Mouse (Mus musculus): ENCODE measurements around the gene Clk4. TPM values are rescaled to one million over a fixed set of nuclear protein-coding genes. Genes with fewer than 3 reads are reported as not detected.

Clk4 gene
- polyA plus RNA-seq, 1 experiment from 2014 or later = 45.8 TPM

DNA sequence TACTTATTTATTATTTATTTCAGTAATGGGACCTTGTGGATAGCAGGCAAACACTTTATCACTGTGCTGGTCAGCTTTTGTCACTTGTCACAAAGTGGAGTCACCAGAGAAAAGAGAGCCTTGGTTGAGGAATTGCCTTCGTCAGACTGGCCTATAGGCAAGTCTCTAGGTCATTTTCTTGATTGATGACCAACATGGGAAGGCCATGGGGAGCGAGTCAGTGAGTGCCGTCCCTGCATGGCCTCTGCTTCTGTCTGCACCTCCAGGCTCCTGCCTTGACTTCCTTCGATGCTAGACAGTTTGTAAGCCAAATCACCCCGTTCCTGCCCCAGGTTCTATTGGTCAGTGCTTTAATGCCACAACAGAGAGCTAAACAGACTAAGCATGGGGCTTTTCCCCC lies 40.9 kb downstream of the Clk4 start:
- Histone ChIP-seq H3K9me3 (ENCODE audit: low read length) (no peaks in the 10 kb centered on the region), H3K4me2 (ENCODE audit: low read depth, low read length) (no peak overlapping the region), H3K36me3 (replicated peaks; ENCODE audit: insufficient read depth, low read length) (no peaks in the 10 kb centered on the region), H3K4me3 (ENCODE audit: low read depth, low read length) (no peak overlapping the region), H3K27ac (ENCODE audit: low read depth) (no peak overlapping the region), H3K4me1 (ENCODE audit: insufficient read depth) (no peaks in the 10 kb centered on the region), H3K9ac (replicated peaks) (no peak overlapping the region), H3K27me3 (ENCODE audit: insufficient read depth, low read length) (no peaks in the 10 kb centered on the region)
- ATAC-seq (no peak), DNase-seq (no peak)
- WGBS (ENCODE audit: insufficient replicate concordance) = 77% methylated on average over 5 of the region's 5 CpGs
- TF ChIP-seq EP300 (IDR thresholded peaks at IDR 0.05; ENCODE audit: low read depth) (no peak), CTCF (IDR thresholded peaks at IDR 0.05; ENCODE audit: low read depth) (no peak)

DNA sequence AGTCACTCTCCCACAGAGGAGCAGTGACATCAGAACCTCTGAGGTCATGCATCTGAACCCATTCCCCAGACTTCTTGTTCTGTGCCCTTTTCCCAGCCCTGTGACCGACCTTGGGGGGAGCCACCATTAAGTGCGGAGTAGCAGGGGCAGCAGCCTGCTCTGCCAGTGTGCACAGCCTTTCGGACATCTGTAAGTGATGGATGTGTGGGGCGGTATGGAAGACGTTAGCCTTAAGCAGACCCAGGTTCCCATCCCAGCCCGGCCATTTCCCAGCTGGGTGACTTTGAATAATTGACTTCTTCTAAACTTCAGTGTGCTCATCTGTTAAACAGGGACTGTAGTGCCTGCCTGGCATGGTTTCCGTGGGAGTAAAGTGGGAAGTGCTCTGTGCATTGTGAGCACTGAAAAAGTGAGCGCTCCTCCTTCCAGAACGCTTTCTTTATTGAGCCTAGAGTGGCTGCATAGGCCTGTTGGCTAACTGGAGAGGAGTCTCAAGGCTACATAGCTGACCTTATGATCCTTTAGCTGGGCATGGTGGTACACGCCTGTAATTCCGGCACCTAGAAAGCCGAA lies 42.5 kb downstream of the Clk4 start:
- Histone ChIP-seq H3K9ac (replicated peaks) (no peak overlapping the region), H3K9me3 (ENCODE audit: low read length) (no peaks in the 10 kb centered on the region), H3K27me3 (ENCODE audit: insufficient read depth, low read length) (no peaks in the 10 kb centered on the region), H3K4me2 (ENCODE audit: low read depth, low read length) (no peak overlapping the region), H3K27ac (ENCODE audit: low read depth) (no peak overlapping the region), H3K36me3 (replicated peaks; ENCODE audit: insufficient read depth, low read length) (no peaks in the 10 kb centered on the region), H3K4me3 (ENCODE audit: low read depth, low read length) (no peak overlapping the region), H3K4me1 (ENCODE audit: insufficient read depth) (no peaks in the 10 kb centered on the region)
- TF ChIP-seq EP300 (IDR thresholded peaks at IDR 0.05; ENCODE audit: low read depth) (no peak), CTCF (IDR thresholded peaks at IDR 0.05; ENCODE audit: low read depth) (no peak)
- 75% methylated on average over 12 of the region's 12 CpGs for WGBS (ENCODE audit: insufficient replicate concordance)
- DNase-seq (no peak), ATAC-seq (no peak)

DNA sequence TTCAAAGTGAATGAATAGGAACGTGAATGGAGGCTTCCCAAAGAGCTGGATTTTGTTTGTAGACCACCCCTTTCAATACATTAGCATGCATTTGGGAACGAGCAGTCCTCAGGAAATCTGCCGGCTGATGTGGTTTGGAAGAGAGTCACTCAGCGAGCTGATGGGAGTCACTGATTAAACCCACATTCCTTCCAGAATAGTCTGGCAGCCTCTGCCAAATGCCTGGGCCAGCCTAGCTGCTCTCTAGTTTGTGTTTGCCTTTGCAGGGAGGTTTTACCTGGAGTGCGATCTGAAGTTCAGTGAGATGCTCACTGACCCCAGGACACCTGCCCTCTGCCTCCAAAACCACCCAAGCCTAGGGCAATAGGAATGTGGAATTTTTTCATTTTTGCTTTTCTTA lies 46.8 kb downstream of the Clk4 start:
- Histone ChIP-seq H3K27me3 (ENCODE audit: insufficient read depth, low read length) (no peaks in the 10 kb centered on the region), H3K9ac (replicated peaks) (no peak overlapping the region), H3K4me1 (ENCODE audit: insufficient read depth) (no peaks in the 10 kb centered on the region), H3K27ac (ENCODE audit: low read depth) (no peak overlapping the region), H3K4me3 (ENCODE audit: low read depth, low read length) (no peak overlapping the region), H3K4me2 (ENCODE audit: low read depth, low read length) (no peak overlapping the region), H3K36me3 (replicated peaks; ENCODE audit: insufficient read depth, low read length) (no peaks in the 10 kb centered on the region), H3K9me3 (ENCODE audit: low read length) (no peaks in the 10 kb centered on the region)
- DNase-seq (no peak), ATAC-seq (no peak)
- TF ChIP-seq EP300 (IDR thresholded peaks at IDR 0.05; ENCODE audit: low read depth) = no peak
- TF ChIP-seq CTCF (IDR thresholded peaks at IDR 0.05; ENCODE audit: low read depth) = no peak
- WGBS (ENCODE audit: insufficient replicate concordance) = 41% methylated on average over 5 of the region's 5 CpGs

DNA sequence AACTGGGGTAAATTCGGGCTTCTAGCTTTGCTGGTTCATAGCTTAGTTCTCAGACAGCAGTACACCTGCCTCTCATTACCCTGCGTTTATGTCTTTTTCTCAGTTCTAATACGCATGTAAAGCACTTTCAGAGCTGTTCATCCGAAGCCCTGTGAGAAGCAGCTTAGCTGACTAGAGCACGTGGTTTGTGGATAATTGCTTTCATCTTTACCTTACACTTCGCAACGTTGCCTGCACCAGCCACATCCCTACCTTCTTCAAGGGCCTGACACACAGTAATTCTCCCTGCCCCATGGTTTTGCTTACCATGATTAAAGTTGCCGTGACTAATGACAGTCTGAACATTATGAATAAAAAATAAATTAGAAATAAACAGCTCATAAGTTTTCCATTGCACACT lies 50.3 kb downstream of the Clk4 start:
- Histone ChIP-seq H3K9me3 (ENCODE audit: low read length) (no peaks in the 10 kb centered on the region), H3K4me2 (ENCODE audit: low read depth, low read length) (no peak overlapping the region), H3K4me3 (ENCODE audit: low read depth, low read length) (no peak overlapping the region), H3K27ac (ENCODE audit: low read depth) (no peak overlapping the region), H3K4me1 (ENCODE audit: insufficient read depth) (no peaks in the 10 kb centered on the region), H3K9ac (replicated peaks) (no peak overlapping the region), H3K36me3 (replicated peaks; ENCODE audit: insufficient read depth, low read length) (no peaks in the 10 kb centered on the region), H3K27me3 (ENCODE audit: insufficient read depth, low read length) (no peaks in the 10 kb centered on the region)
- DNase-seq (no peak), ATAC-seq (no peak)
- 81% methylated on average over 8 of the region's 8 CpGs for WGBS (ENCODE audit: insufficient replicate concordance)
- TF ChIP-seq EP300 (IDR thresholded peaks at IDR 0.05; ENCODE audit: low read depth) = no peak
- TF ChIP-seq CTCF (IDR thresholded peaks at IDR 0.05; ENCODE audit: low read depth) = no peak

DNA sequence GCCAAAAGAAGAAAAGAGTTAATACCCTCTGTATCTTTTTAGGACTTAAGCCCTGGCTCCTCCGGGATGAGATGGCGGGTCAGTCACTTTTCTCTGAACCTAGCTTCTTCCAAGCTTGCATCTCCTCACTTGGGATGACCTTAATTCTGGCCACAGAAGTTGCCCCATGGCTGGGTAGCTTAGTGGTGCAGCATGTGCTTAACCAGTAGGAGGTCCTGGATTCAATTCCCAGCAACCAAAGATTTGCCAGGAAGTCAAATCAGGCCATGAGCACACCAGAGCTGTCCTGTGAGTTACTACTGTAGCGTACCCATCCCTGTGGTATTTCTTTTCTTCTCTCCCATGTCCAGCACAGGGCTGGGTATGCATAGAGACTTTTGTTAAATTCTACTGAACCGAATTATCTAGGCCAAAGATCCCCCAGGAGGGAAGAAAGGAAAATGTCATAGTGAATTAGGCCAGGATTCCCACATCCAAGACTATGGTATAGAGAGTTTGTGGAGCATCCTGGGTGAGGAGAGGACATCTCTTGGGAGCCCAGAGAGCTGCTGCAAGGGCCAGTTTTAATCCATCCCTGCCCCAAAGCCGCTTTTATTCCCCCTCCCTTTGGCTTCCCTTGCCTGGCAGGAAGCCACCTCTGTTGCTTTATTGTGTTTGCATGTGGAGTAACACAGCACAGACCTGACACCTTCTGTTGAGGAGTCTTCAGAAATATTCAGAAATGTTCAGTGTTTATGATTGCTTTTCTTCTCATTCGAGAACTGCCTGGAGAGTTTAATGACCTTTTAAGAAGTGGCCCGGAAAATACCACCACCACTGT lies 54.7 kb downstream of the Clk4 start:
- H3K9ac ChIP-seq (replicated peaks) = no peak overlapping the region
- H3K36me3 ChIP-seq (replicated peaks; ENCODE audit: insufficient read depth, low read length) = no peaks in the 10 kb centered on the region
- no peak for TF ChIP-seq CTCF (IDR thresholded peaks at IDR 0.05; ENCODE audit: low read depth)
- no peak for TF ChIP-seq EP300 (IDR thresholded peaks at IDR 0.05; ENCODE audit: low read depth)
- H3K9me3 ChIP-seq (ENCODE audit: low read length) = no peaks in the 10 kb centered on the region
- no peak for ATAC-seq
- no peak overlapping the region for H3K27ac ChIP-seq (ENCODE audit: low read depth)
- no peak overlapping the region for H3K4me2 ChIP-seq (ENCODE audit: low read depth, low read length)
- no peak for DNase-seq
- no peaks in the 10 kb centered on the region for H3K27me3 ChIP-seq (ENCODE audit: insufficient read depth, low read length)
- WGBS (ENCODE audit: insufficient replicate concordance) = 69% methylated on average over 7 of the region's 7 CpGs
- no peaks in the 10 kb centered on the region for H3K4me1 ChIP-seq (ENCODE audit: insufficient read depth)
- H3K4me3 ChIP-seq (ENCODE audit: low read depth, low read length) = no peak overlapping the region

DNA sequence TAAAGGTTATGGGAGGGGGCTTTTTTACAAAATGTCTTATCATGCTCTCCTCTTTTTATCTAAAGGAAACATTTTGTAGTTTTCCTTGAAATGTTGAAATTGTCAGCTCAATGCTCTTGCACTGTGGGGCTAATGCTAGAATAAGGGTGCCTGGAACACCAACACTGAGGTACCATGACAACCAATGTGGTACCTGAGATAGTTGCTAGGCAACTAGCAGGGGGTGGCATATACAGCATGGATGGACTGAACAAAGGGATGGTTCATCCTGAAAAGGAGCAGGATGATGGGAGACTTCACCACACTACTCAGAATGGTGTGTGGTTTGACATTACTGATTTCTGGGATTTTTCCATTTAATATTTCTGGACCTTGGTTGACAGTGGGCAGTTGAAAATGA lies 59.1 kb downstream of the Clk4 start:
- no peaks in the 10 kb centered on the region for H3K4me1 ChIP-seq (ENCODE audit: insufficient read depth)
- no peaks in the 10 kb centered on the region for H3K9me3 ChIP-seq (ENCODE audit: low read length)
- no peaks in the 10 kb centered on the region for H3K36me3 ChIP-seq (replicated peaks; ENCODE audit: insufficient read depth, low read length)
- H3K4me3 ChIP-seq (ENCODE audit: low read depth, low read length) = no peak overlapping the region
- H3K9ac ChIP-seq (replicated peaks) = no peak overlapping the region
- no peak overlapping the region for H3K27ac ChIP-seq (ENCODE audit: low read depth)
- H3K27me3 ChIP-seq (ENCODE audit: insufficient read depth, low read length) = no peaks in the 10 kb centered on the region
- no peak overlapping the region for H3K4me2 ChIP-seq (ENCODE audit: low read depth, low read length)
- ATAC-seq (no peak), DNase-seq (no peak)
- no peak for TF ChIP-seq CTCF (IDR thresholded peaks at IDR 0.05; ENCODE audit: low read depth)
- no peak for TF ChIP-seq EP300 (IDR thresholded peaks at IDR 0.05; ENCODE audit: low read depth)
